ENCODE assay signal across 8 mouse cellular contexts in genomic region chr3:34021259-34021828, GRCm38 (mm10). TPM values are rescaled to one million over a fixed set of nuclear protein-coding genes. Genes with fewer than 3 reads are reported as not detected.
DNase-seq lines count a peak whose midpoint lies in the region; ATAC-seq and TF ChIP-seq lines count a peak whose summit lies in the region.

No protein-coding gene starts in this region.

- TF ChIP-seq POLR2A in kidney, adult 2 months (IDR thresholded peaks at IDR 0.05; ENCODE audit: low read depth, low read length): no peak
- TF ChIP-seq POLR2A in cerebellum, adult 2 months (IDR thresholded peaks at IDR 0.05; ENCODE audit: borderline replicate concordance, insufficient read depth, low read length): no peak

- no peaks in the 10 kb centered on the region for H3K27me3 ChIP-seq in kidney, embryonic 15.5 days
- H3K27me3 ChIP-seq in kidney, adult 2 months (replicated peaks; ENCODE audit: control insufficient read depth, insufficient read depth, low read length): no peaks in the 10 kb centered on the region
- H3K27me3 ChIP-seq in embryonic facial prominence, embryonic 10.5 days (replicated peaks; ENCODE audit: low read depth, poor library complexity, severe bottlenecking): no peaks in the 10 kb centered on the region
- no peaks in the 10 kb centered on the region for H3K27me3 ChIP-seq in intestine, embryonic 16.5 days (replicated peaks; ENCODE audit: control insufficient read depth, insufficient read depth, low read length)
- no peaks in the 10 kb centered on the region for H3K27me3 ChIP-seq in midbrain, postnatal 0 days (ENCODE audit: insufficient read depth, low read length)
- H3K27me3 ChIP-seq in cerebellum, adult 2 months (ENCODE audit: control insufficient read depth, insufficient read depth, low read length): no peaks in the 10 kb centered on the region

- peak overlapping the region; percentile 96 for H3K9ac ChIP-seq in kidney, embryonic 15.5 days
- no peak overlapping the region for H3K9ac ChIP-seq in intestine, embryonic 16.5 days (ENCODE audit: low read depth, low read length)
- 0 out of 2 replicates have a peak overlapping the region, but pooled peaks have one; percentile 86 for H3K9ac ChIP-seq in midbrain, postnatal 0 days (replicated peaks; ENCODE audit: low read length, poor library complexity, severe bottlenecking)

- no peak for ATAC-seq in kidney, embryonic 15.5 days (replicated peaks; ENCODE audit: low FRiP score)
- no peak for ATAC-seq in intestine, embryonic 16.5 days
- no peak for ATAC-seq in midbrain, postnatal 0 days (ENCODE audit: low FRiP score)
- ATAC-seq in erythroid progenitor cell, adult 5-6 weeks (replicated peaks; ENCODE audit: low FRiP score, poor library complexity, severe bottlenecking): no peak

- peak overlapping the region; percentile 89 for H3K4me3 ChIP-seq in kidney, embryonic 15.5 days (replicated peaks)
- no peak overlapping the region for H3K4me3 ChIP-seq in kidney, adult 2 months (ENCODE audit: insufficient read depth, low read depth, low read length)
- H3K4me3 ChIP-seq in embryonic facial prominence, embryonic 10.5 days: peak overlapping the region; percentile 97
- H3K4me3 ChIP-seq in intestine, embryonic 16.5 days (ENCODE audit: low read length): no peak overlapping the region
- H3K4me3 ChIP-seq in midbrain, postnatal 0 days (ENCODE audit: low read depth, low read length): peak overlapping the region; percentile 97
- H3K4me3 ChIP-seq in cerebellum, adult 2 months (replicated peaks; ENCODE audit: insufficient read depth, low read depth, low read length): no peak overlapping the region

- H3K4me2 ChIP-seq in kidney, embryonic 15.5 days: peak overlapping the region; percentile 78
- H3K4me2 ChIP-seq in intestine, embryonic 16.5 days (ENCODE audit: low read depth, low read length): peak overlapping the region; percentile 74
- H3K4me2 ChIP-seq in midbrain, postnatal 0 days (ENCODE audit: low read depth, low read length, poor library complexity, severe bottlenecking): peak overlapping the region; percentile 77

- no peak for TF ChIP-seq CTCF in kidney, adult 2 months (conservative IDR thresholded peaks at IDR 0.05; ENCODE audit: insufficient read depth, insufficient read length, low read depth, low read length)
- no peak for TF ChIP-seq CTCF in midbrain, postnatal 0 days (IDR thresholded peaks at IDR 0.05)
- no peak for TF ChIP-seq CTCF in cerebellum, adult 2 months (IDR thresholded peaks at IDR 0.05; ENCODE audit: borderline replicate concordance, insufficient read depth, low read depth, low read length)

- no peaks in the 10 kb centered on the region for H3K9me3 ChIP-seq in kidney, embryonic 15.5 days (replicated peaks)
- H3K9me3 ChIP-seq in embryonic facial prominence, embryonic 10.5 days: no peaks in the 10 kb centered on the region
- no peaks in the 10 kb centered on the region for H3K9me3 ChIP-seq in intestine, embryonic 16.5 days (ENCODE audit: control insufficient read depth, low read length)
- no peaks in the 10 kb centered on the region for H3K9me3 ChIP-seq in midbrain, postnatal 0 days (ENCODE audit: low read length)

- no peaks in the 10 kb centered on the region for H3K36me3 ChIP-seq in kidney, embryonic 15.5 days
- H3K36me3 ChIP-seq in kidney, adult 2 months (ENCODE audit: control insufficient read depth, insufficient read depth, low read length): no peaks in the 10 kb centered on the region
- peaks cover 15% of the 10 kb centered on the region for H3K36me3 ChIP-seq in embryonic facial prominence, embryonic 10.5 days (replicated peaks)
- no peaks in the 10 kb centered on the region for H3K36me3 ChIP-seq in intestine, embryonic 16.5 days (ENCODE audit: control insufficient read depth, insufficient read depth, low read length)
- no peaks in the 10 kb centered on the region for H3K36me3 ChIP-seq in midbrain, postnatal 0 days (ENCODE audit: insufficient read depth, low read length)

- 72% methylated on average over 4 of the region's 4 CpGs for WGBS in kidney, embryonic 15.5 days
- 55% methylated on average over 4 of the region's 4 CpGs for WGBS in kidney, adult 2 months
- 72% methylated on average over 4 of the region's 4 CpGs for WGBS in embryonic facial prominence, embryonic 10.5 days
- WGBS in intestine, embryonic 16.5 days: 62% methylated on average over 4 of the region's 4 CpGs
- 69% methylated on average over 4 of the region's 4 CpGs for WGBS in midbrain, postnatal 0 days
- WGBS in cerebellum, adult 2 months: 56% methylated on average over 4 of the region's 4 CpGs

- H3K4me1 ChIP-seq in kidney, embryonic 15.5 days: peaks cover 12% of the 10 kb centered on the region
- H3K4me1 ChIP-seq in kidney, adult 2 months (ENCODE audit: control insufficient read depth, insufficient read depth, low read length): peaks cover 6% of the 10 kb centered on the region; the same call in 1 of the 2 replicates
- H3K4me1 ChIP-seq in embryonic facial prominence, embryonic 10.5 days: peaks cover 14% of the 10 kb centered on the region; the same call in 1 of the 2 replicates
- H3K4me1 ChIP-seq in intestine, embryonic 16.5 days (ENCODE audit: control insufficient read depth, insufficient read depth, low read length): peaks cover 9% of the 10 kb centered on the region
- peaks cover 7% of the 10 kb centered on the region for H3K4me1 ChIP-seq in midbrain, postnatal 0 days (ENCODE audit: insufficient read depth, low read length)
- H3K4me1 ChIP-seq in cerebellum, adult 2 months (ENCODE audit: control insufficient read depth, insufficient read depth, low read length): peaks cover 2% of the 10 kb centered on the region; the same call in 1 of the 2 replicates

- no peak overlapping the region for H3K27ac ChIP-seq in kidney, embryonic 15.5 days
- H3K27ac ChIP-seq in kidney, adult 2 months (ENCODE audit: insufficient read depth, low read depth, low read length): no peak overlapping the region
- peak overlapping the region; percentile 100; the same call in 1 of the 2 replicates for H3K27ac ChIP-seq in embryonic facial prominence, embryonic 10.5 days (replicated peaks)
- no peak overlapping the region for H3K27ac ChIP-seq in intestine, embryonic 16.5 days (ENCODE audit: low read length)
- H3K27ac ChIP-seq in midbrain, postnatal 0 days (ENCODE audit: low read depth, low read length): no peak overlapping the region
- no peak overlapping the region for H3K27ac ChIP-seq in cerebellum, adult 2 months (ENCODE audit: insufficient read depth, low read length)

- no peak for DNase-seq in kidney, adult 2 months
- no peak for DNase-seq in embryonic facial prominence, embryonic 10.5 days (ENCODE audit: low spot score)
- DNase-seq in midbrain, postnatal 0 days (ENCODE audit: low spot score): no peak
- no peak for DNase-seq in urinary bladder, adult 18-20 months (ENCODE audit: low spot score in 2 of 2)
- no peak for DNase-seq in cerebellum, adult 2 months

RNA-seq across cellular contexts. Expression of gene Fxr1, which starts 1.6 kb away (rescaled TPM):
- 56.4 and 63.7 TPM in 2 replicates for polyA plus RNA-seq in kidney, embryonic 15.5 days (2015; fragmentation: Nextera tagmentation; extraction: Ambion mirVana)
- 11.4 and 18.0 TPM in 2 replicates for polyA plus RNA-seq in kidney, adult 2 months (2012; rRNA removed)
- polyA plus RNA-seq in embryonic facial prominence, embryonic 10.5 days (2016; fragmentation: Nextera tagmentation; extraction: Ambion mirVana): 57.8 and 60.5 TPM in 2 replicates
- polyA plus RNA-seq in intestine, embryonic 16.5 days (2015; fragmentation: Nextera tagmentation; extraction: Ambion mirVana): 34.9 and 35.3 TPM in 2 replicates
- 39.3 and 68.2 TPM in 2 replicates for total RNA-seq in midbrain, postnatal 0 days (2014; rRNA removed)
- polyA plus RNA-seq in midbrain, postnatal 0 days (2015; fragmentation: Nextera tagmentation; extraction: Ambion mirVana): 26.1 and 28.1 TPM in 2 replicates
- 83.4 and 96.6 TPM in 2 replicates for total RNA-seq in erythroid progenitor cell, adult 5-6 weeks (2015; ENCODE audit: low replicate concordance)
- total RNA-seq in erythroid progenitor cell, adult 5-6 weeks (2017; ENCODE audit: low replicate concordance): 103 and 151 TPM in 2 replicates
- polyA plus RNA-seq in cerebellum, adult 2 months (2012; rRNA removed): 56.8 and 62.8 TPM in 2 replicates

RNA-seq across cellular contexts. Expression of gene Dnajc19, which starts 59.8 kb away (rescaled TPM):
- 151 and 167 TPM in 2 replicates for polyA plus RNA-seq in kidney, embryonic 15.5 days (2015; fragmentation: Nextera tagmentation; extraction: Ambion mirVana)
- 135 and 216 TPM in 2 replicates for polyA plus RNA-seq in kidney, adult 2 months (2012; rRNA removed)
- 170 and 172 TPM in 2 replicates for polyA plus RNA-seq in embryonic facial prominence, embryonic 10.5 days (2016; fragmentation: Nextera tagmentation; extraction: Ambion mirVana)
- polyA plus RNA-seq in intestine, embryonic 16.5 days (2015; fragmentation: Nextera tagmentation; extraction: Ambion mirVana): 185 and 190 TPM in 2 replicates
- total RNA-seq in midbrain, postnatal 0 days (2014; rRNA removed): 79.9 and 85.9 TPM in 2 replicates
- 169 and 176 TPM in 2 replicates for polyA plus RNA-seq in midbrain, postnatal 0 days (2015; fragmentation: Nextera tagmentation; extraction: Ambion mirVana)
- total RNA-seq in erythroid progenitor cell, adult 5-6 weeks (2015; ENCODE audit: low replicate concordance): 56.6 and 69.2 TPM in 2 replicates
- total RNA-seq in erythroid progenitor cell, adult 5-6 weeks (2017; ENCODE audit: low replicate concordance): 28.4 and 48.4 TPM in 2 replicates
- 72.0 and 80.4 TPM in 2 replicates for polyA plus RNA-seq in cerebellum, adult 2 months (2012; rRNA removed)

Comparison
In these comparisons a context has a peak if more than half of its experiments do, and no peak if none do; other contexts are left out.
1. H3K4me3 ChIP-seq: peak in kidney, embryonic 15.5 days (single experiment), embryonic facial prominence, embryonic 10.5 days (single experiment) and midbrain, postnatal 0 days (single experiment); none in kidney, adult 2 months (single experiment), intestine, embryonic 16.5 days (single experiment) and cerebellum, adult 2 months (single experiment).
2. Peak in every context shown above with its lines, with median percentiles within 50 percentile points of each other: H3K4me2 ChIP-seq.